Mouse (Mus musculus): ENCODE results near the gene Mkrn1. TPM values are rescaled to one million over a fixed set of nuclear protein-coding genes. Genes with fewer than 3 reads are reported as not detected.
"Not testable (repeated sequence)": the region's sequence is repeated elsewhere in the genome, so short reads cannot be mapped to it uniquely, and the experiment has no call there.

Mkrn1 gene
- total RNA-seq, 2 experiments from 2014 or later: 76.0 to 89.5 TPM

GRCm38 (mm10) chr6:39433174-39433573, 12.9 kb upstream of the Mkrn1 start:
- DNase-seq: no peak

GRCm38 (mm10) chr6:39430722-39431121, 10.5 kb upstream of the Mkrn1 start:
- DNase-seq: no peak

GRCm38 (mm10) chr6:39429007-39429788, 8.9 kb upstream of the Mkrn1 start:
- DNase-seq: no peak

- no peak for DNase-seq
Observed at GRCm38 (mm10) chr6:39427276-39428003, 7.2 kb upstream of the Mkrn1 start.

GRCm38 (mm10) chr6:39426725-39427124, 6.5 kb upstream of the Mkrn1 start:
- DNase-seq: no peak

- DNase-seq: no peak
Observed at GRCm38 (mm10) chr6:39425181-39425580, 4.9 kb upstream of the Mkrn1 start.

GRCm38 (mm10) chr6:39423686-39424085, 3.4 kb upstream of the Mkrn1 start:
- DNase-seq: no peak

- no peak for DNase-seq
Observed at GRCm38 (mm10) chr6:39423130-39423551, 2.9 kb upstream of the Mkrn1 start.

GRCm38 (mm10) chr6:39420867-39421266, 605 bp upstream of the Mkrn1 start:
- no peak for DNase-seq

GRCm38 (mm10) chr6:39419386-39419850, 844 bp downstream of the Mkrn1 start:
- DNase-seq: no peak

GRCm38 (mm10) chr6:39416654-39417053, 3.6 kb downstream of the Mkrn1 start:
- not testable (repeated sequence) for DNase-seq

- DNase-seq: peak; percentile 75 to 83
Observed at GRCm38 (mm10) chr6:39415762-39416161, 4.5 kb downstream of the Mkrn1 start.

- DNase-seq: no peak
Observed at GRCm38 (mm10) chr6:39414106-39414505, 6.2 kb downstream of the Mkrn1 start.

GRCm38 (mm10) chr6:39406480-39406879, 13.8 kb downstream of the Mkrn1 start:
- peak; percentile 18 to 32 for DNase-seq

GRCm38 (mm10) chr6:39403136-39403535, 17.1 kb downstream of the Mkrn1 start:
- no peak for DNase-seq

- peak; percentile 18 to 32 for DNase-seq
Observed at GRCm38 (mm10) chr6:39400343-39400742, 19.9 kb downstream of the Mkrn1 start.

- no peak for DNase-seq
Observed at GRCm38 (mm10) chr6:39398342-39398741, 21.9 kb downstream of the Mkrn1 start.

GRCm38 (mm10) chr6:39397046-39397445, 23.2 kb downstream of the Mkrn1 start:
- no peak for DNase-seq

GRCm38 (mm10) chr6:39395916-39396315, 24.3 kb downstream of the Mkrn1 start:
- no peak for DNase-seq

- DNase-seq: no peak
Observed at GRCm38 (mm10) chr6:39395471-39395870, 24.8 kb downstream of the Mkrn1 start.

- no peak for DNase-seq
Observed at GRCm38 (mm10) chr6:39389988-39390387, 30.3 kb downstream of the Mkrn1 start.

- peak; percentile 27 to 46 for DNase-seq
Observed at GRCm38 (mm10) chr6:39381125-39381880, 39.0 kb downstream of the Mkrn1 start, which contains the start of gene Rab19. Rab19 (plus strand) TSS chr6:39381175.
